Mouse (Mus musculus): ENCODE results near the gene Enam.
"Not testable (repeated sequence)": the region's sequence is repeated elsewhere in the genome, so short reads cannot be mapped to it uniquely, and the experiment has no call there.

The Enam gene

GRCm38 (mm10) chr5:88487675-88488074 lies at the start of gene Enam:
Gene Enam (plus strand): TSS chr5:88487975.
- DNase-seq (ENCODE audit: low spot score) = no peak

GRCm38 (mm10) chr5:88455691-88456090 lies 32.1 kb upstream of the Enam start, which contains the start of gene Ambn:
Gene Ambn (plus strand): TSS chr5:88455991.
- no peak for DNase-seq (ENCODE audit: low spot score)

- no peak for DNase-seq (ENCODE audit: low spot score)
These were observed 20.3 kb upstream of the Enam start for GRCm38 (mm10) chr5:88467471-88467870.

- DNase-seq (ENCODE audit: low spot score) = no peak
These were observed 18.7 kb upstream of the Enam start for GRCm38 (mm10) chr5:88468807-88469704.

- DNase-seq (ENCODE audit: low spot score) = no peak
These were observed 1.2 kb downstream of the Enam start for GRCm38 (mm10) chr5:88489004-88489403.

GRCm38 (mm10) chr5:88491111-88491510 lies 3.3 kb downstream of the Enam start:
- no peak for DNase-seq (ENCODE audit: low spot score)

GRCm38 (mm10) chr5:88499781-88500180 lies 12.0 kb downstream of the Enam start:
- DNase-seq (ENCODE audit: low spot score) = no peak

GRCm38 (mm10) chr5:88508555-88508954 lies 20.8 kb downstream of the Enam start:
- no peak for DNase-seq (ENCODE audit: low spot score)

GRCm38 (mm10) chr5:88508990-88509389 lies 21.2 kb downstream of the Enam start:
- no peak for DNase-seq (ENCODE audit: low spot score)

GRCm38 (mm10) chr5:88519232-88519631 lies 31.5 kb downstream of the Enam start:
- DNase-seq (ENCODE audit: low spot score) = peak; percentile 37

GRCm38 (mm10) chr5:88527657-88528056 lies 39.9 kb downstream of the Enam start, which contains the start of gene Jchain:
Gene Jchain (minus strand): TSS chr5:88527891.
- no peak for DNase-seq (ENCODE audit: low spot score)

GRCm38 (mm10) chr5:88530908-88531307 lies 43.1 kb downstream of the Enam start:
- DNase-seq (ENCODE audit: low spot score) = no peak

- DNase-seq (ENCODE audit: low spot score) = no peak
These were observed 46.9 kb downstream of the Enam start for GRCm38 (mm10) chr5:88534697-88535096.

GRCm38 (mm10) chr5:88540845-88541244 lies 53.1 kb downstream of the Enam start:
- DNase-seq (ENCODE audit: low spot score) = no peak

- peak; percentile 62 for DNase-seq (ENCODE audit: low spot score)
These were observed 55.0 kb downstream of the Enam start for GRCm38 (mm10) chr5:88542651-88543282.

GRCm38 (mm10) chr5:88544411-88544810 lies 56.6 kb downstream of the Enam start:
- not testable (repeated sequence) for DNase-seq (ENCODE audit: low spot score)

- no peak for DNase-seq (ENCODE audit: low spot score)
These were observed 57.8 kb downstream of the Enam start for GRCm38 (mm10) chr5:88545536-88545935.

GRCm38 (mm10) chr5:88553271-88554085 lies 65.7 kb downstream of the Enam start:
- no peak for DNase-seq (ENCODE audit: low spot score)

- DNase-seq (ENCODE audit: low spot score) = peak; percentile 93
These were observed 66.5 kb downstream of the Enam start, which contains the start of gene Utp3 for GRCm38 (mm10) chr5:88554086-88554886. Gene Utp3 (plus strand): TSS chr5:88554462.
